Mouse (Mus musculus): ENCODE data around the gene Olfr159. TPM values are rescaled to one million over a fixed set of nuclear protein-coding genes. Genes with fewer than 3 reads are reported as not detected.
A peak's percentile ranks its signal among the peaks of the same experiment; 100 is the strongest.

Olfr159 gene
- total and polyA plus RNA-seq, 3 experiments = not detected

DNA sequence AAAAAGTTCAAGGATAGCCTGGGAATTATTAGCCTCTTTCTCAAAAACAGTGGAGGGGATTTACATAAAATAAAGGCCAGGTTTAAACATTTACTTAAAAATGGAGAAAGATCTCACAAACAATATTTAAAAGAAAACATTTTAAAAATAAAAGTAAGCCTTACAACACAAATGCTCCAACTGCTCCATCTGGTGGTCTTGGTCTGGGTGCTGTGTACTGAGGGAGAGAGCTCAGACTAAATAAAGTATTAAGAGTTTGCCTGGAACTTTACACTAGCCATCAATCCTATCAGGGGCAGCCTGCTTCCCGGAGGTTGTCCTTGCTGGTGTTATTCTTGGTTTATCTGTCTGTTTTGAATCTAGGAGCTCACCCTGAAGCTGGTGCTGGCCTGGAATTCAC, 27.7 kb downstream of the Olfr159 start:
- DNase-seq (ENCODE audit: low read depth, low spot score) = no peak
- no peak for TF ChIP-seq HCFC1 (IDR thresholded peaks at IDR 0.05; ENCODE audit: low read depth, low read length)
- peak in 1 of 3 experiments; percentile 29; a peak in 2 of 6 replicates for TF ChIP-seq CTCF (IDR thresholded peaks at IDR 0.05 in 2 of 3, conservative IDR thresholded peaks at IDR 0.05 in 1 of 3; ENCODE audit: control insufficient read depth in 1 of 3, insufficient read depth in 1 of 3, low read depth in 2 of 3, low read length in 3 of 3, poor library complexity in 1 of 3, severe bottlenecking in 1 of 3)
- TF ChIP-seq SMC3 (IDR thresholded peaks at IDR 0.05; ENCODE audit: low read depth, low read length) = peak; percentile 31; the same call in 1 of the 2 replicates
- no peak for TF ChIP-seq RCOR1 (IDR thresholded peaks at IDR 0.05; ENCODE audit: low read depth, low read length)
- TF ChIP-seq EP300 (IDR thresholded peaks at IDR 0.05; ENCODE audit: low read depth in 1 of 2, low read length in 2 of 2) = no peak
- no peak for TF ChIP-seq CHD2 (IDR thresholded peaks at IDR 0.05; ENCODE audit: low read length)
- TF ChIP-seq RAD21 (IDR thresholded peaks at IDR 0.05; ENCODE audit: low read depth, low read length) = peak; percentile 19
- no peak for TF ChIP-seq JUND (IDR thresholded peaks at IDR 0.05; ENCODE audit: low read depth, low read length)
- TF ChIP-seq BHLHE40 (IDR thresholded peaks at IDR 0.05; ENCODE audit: borderline replicate concordance, low read depth, low read length) = no peak
- TF ChIP-seq ZMIZ1 (IDR thresholded peaks at IDR 0.05; ENCODE audit: low read depth, low read length) = no peak
- peaks cover 8 to 23% of the 10 kb centered on the region in 2 experiments for H3K27me3 ChIP-seq (ENCODE audit: control insufficient read depth in 1 of 2, insufficient read depth in 2 of 2, low read length in 2 of 2)
- no peak overlapping the region for H3K9ac ChIP-seq (ENCODE audit: control insufficient read depth, low read depth, low read length, poor library complexity, severe bottlenecking)
- H3K79me2 ChIP-seq (ENCODE audit: control insufficient read depth, insufficient read depth, low read length, poor library complexity) = no peaks in the 10 kb centered on the region
- no peak overlapping the region for H3K4me3 ChIP-seq (ENCODE audit: control insufficient read depth in 1 of 2, insufficient read depth in 1 of 2, low read depth in 2 of 2, low read length in 2 of 2)
- H3K9me3 ChIP-seq (replicated peaks; ENCODE audit: insufficient read depth, low read length) = no peaks in the 10 kb centered on the region
- H3K4me1 ChIP-seq (ENCODE audit: control insufficient read depth in 1 of 2, insufficient read depth in 2 of 2, low read length in 2 of 2) = no peaks in the 10 kb centered on the region
- no peak overlapping the region for H3K27ac ChIP-seq (ENCODE audit: control insufficient read depth, low read depth, low read length)
- no peaks in the 10 kb centered on the region for H3K36me3 ChIP-seq (ENCODE audit: control insufficient read depth in 1 of 2, insufficient read depth in 2 of 2, low read length in 2 of 2)

DNA sequence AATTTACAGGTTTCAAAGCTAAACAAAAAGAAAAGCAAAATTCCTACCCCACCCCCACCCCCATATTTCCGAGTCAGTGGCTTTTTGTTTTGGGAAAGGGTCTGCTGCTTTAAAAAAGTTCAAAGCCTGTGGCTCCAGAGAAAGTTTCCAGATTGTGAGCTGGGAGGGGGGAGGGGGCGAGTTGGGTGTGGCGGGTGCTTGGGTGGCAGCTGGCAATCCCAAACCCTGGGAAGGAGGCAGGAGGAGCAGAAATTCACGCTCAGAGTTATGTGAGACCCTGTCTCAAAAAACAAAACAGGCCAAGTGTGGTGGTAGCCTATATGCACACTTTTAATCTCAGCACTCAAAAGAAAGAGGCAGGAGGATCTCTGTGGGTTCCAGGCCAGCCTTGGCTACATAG, 28.2 kb downstream of the Olfr159 start:
- peaks cover 8 to 23% of the 10 kb centered on the region in 2 experiments for H3K27me3 ChIP-seq (ENCODE audit: control insufficient read depth in 1 of 2, insufficient read depth in 2 of 2, low read length in 2 of 2)

More for the DNA sequence above, 28.2 kb downstream of the Olfr159 start:
- no peak for DNase-seq (ENCODE audit: low read depth, low spot score)
- H3K27ac ChIP-seq (ENCODE audit: control insufficient read depth, low read depth, low read length) = no peak overlapping the region
- no peak overlapping the region for H3K4me3 ChIP-seq (ENCODE audit: control insufficient read depth in 1 of 2, insufficient read depth in 1 of 2, low read depth in 2 of 2, low read length in 2 of 2)
- TF ChIP-seq E2F4 (IDR thresholded peaks at IDR 0.05; ENCODE audit: borderline replicate concordance, low read depth, low read length) = no peak
- no peak for TF ChIP-seq GATA1 (IDR thresholded peaks at IDR 0.05; ENCODE audit: low read depth, low read length)
- TF ChIP-seq UBTF (IDR thresholded peaks at IDR 0.05; ENCODE audit: borderline replicate concordance, insufficient read depth, low read depth, low read length) = no peak
- no peak for TF ChIP-seq JUND (IDR thresholded peaks at IDR 0.05; ENCODE audit: low read depth, low read length)
- TF ChIP-seq POLR2AphosphoS5 (IDR thresholded peaks at IDR 0.05; ENCODE audit: borderline replicate concordance, low read depth, low read length) = no peak
- TF ChIP-seq CHD2 (IDR thresholded peaks at IDR 0.05; ENCODE audit: low read length) = no peak
- no peak for TF ChIP-seq MAFK (IDR thresholded peaks at IDR 0.05; ENCODE audit: borderline replicate concordance, low read depth, low read length)
- no peak for TF ChIP-seq EP300 (IDR thresholded peaks at IDR 0.05; ENCODE audit: low read depth in 1 of 2, low read length in 2 of 2)
- no peak for TF ChIP-seq NELFE (IDR thresholded peaks at IDR 0.05; ENCODE audit: low read depth, low read length)
- TF ChIP-seq MXI1 (IDR thresholded peaks at IDR 0.05; ENCODE audit: low read depth, low read length) = no peak
- no peak for TF ChIP-seq CTCF (IDR thresholded peaks at IDR 0.05 in 2 of 3, conservative IDR thresholded peaks at IDR 0.05 in 1 of 3; ENCODE audit: control insufficient read depth in 1 of 3, insufficient read depth in 1 of 3, low read depth in 2 of 3, low read length in 3 of 3, poor library complexity in 1 of 3, severe bottlenecking in 1 of 3)
- TF ChIP-seq ZKSCAN1 (IDR thresholded peaks at IDR 0.05; ENCODE audit: low read depth, low read length) = no peak
- no peak for TF ChIP-seq MYC (IDR thresholded peaks at IDR 0.05; ENCODE audit: low read depth, low read length)
- TF ChIP-seq MYB (IDR thresholded peaks at IDR 0.05; ENCODE audit: low read depth, low read length) = no peak
- H3K9me3 ChIP-seq (replicated peaks; ENCODE audit: insufficient read depth, low read length) = no peaks in the 10 kb centered on the region
- H3K79me2 ChIP-seq (ENCODE audit: control insufficient read depth, insufficient read depth, low read length, poor library complexity) = no peaks in the 10 kb centered on the region
- H3K4me1 ChIP-seq (ENCODE audit: control insufficient read depth in 1 of 2, insufficient read depth in 2 of 2, low read length in 2 of 2) = no peaks in the 10 kb centered on the region
- H3K9ac ChIP-seq (ENCODE audit: control insufficient read depth, low read depth, low read length, poor library complexity, severe bottlenecking) = no peak overlapping the region
- no peaks in the 10 kb centered on the region for H3K36me3 ChIP-seq (ENCODE audit: control insufficient read depth in 1 of 2, insufficient read depth in 2 of 2, low read length in 2 of 2)

Data from MEL (cell line).